Mouse (Mus musculus): ENCODE measurements around the gene Bbc3.

DNA sequence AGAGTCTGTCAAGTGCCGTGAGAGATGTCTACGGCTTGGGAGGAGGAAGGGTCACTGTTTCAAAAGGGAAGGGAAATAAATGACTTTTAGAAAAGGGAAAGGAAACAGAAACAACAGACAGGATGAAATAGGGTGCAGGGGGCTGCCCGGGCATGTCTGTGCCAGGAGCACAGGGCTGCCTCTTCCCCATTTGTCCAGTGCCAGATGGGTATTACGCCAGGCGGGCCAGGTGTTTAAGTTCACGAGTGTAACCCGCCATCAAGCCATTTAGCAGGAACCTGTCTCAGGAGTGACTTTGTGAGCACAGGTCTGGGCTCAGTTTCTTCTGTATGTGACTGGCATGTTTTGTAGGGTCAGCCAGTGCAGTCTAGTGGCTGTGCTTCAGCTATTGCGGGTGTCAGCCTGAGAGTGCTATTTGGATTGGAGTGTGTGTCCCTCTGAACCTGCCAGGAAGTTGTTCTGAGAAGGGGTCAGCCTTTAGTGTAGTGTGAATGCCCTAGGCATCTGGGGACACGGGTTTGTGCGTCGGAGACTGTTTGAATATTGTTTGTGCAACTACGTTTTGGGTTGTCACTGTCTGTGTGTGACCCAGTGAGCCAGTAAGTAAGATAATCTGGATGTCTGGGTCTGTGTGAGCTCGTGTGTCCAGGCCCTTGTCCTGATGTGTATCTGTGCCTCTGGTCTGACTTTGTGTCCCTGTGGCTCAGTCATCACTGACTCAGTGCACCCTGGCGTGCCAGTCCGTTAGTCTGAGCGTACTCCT is 543 bp downstream of the Bbc3 start:
- no peak for TF ChIP-seq POLR2A (IDR thresholded peaks at IDR 0.05; ENCODE audit: borderline replicate concordance, control insufficient read depth, low read depth, low read length)
- TF ChIP-seq CTCF (IDR thresholded peaks at IDR 0.05; ENCODE audit: control insufficient read depth, insufficient read depth, low read length): no peak
